Mouse (Mus musculus): Measurements from ENCODE around the gene Tmem223. TPM values are rescaled to one million over a fixed set of nuclear protein-coding genes. Genes with fewer than 3 reads are reported as not detected.

The Tmem223 gene
- total and polyA plus RNA-seq, 3 experiments, result 7.5 to 23.2 TPM; not detected in 1

GRCm38 (mm10) chr19:8798264-8798946 lies 27.6 kb downstream of the Tmem223 start, which contains the start of gene Polr2g (continued):
- TF ChIP-seq USF2 (IDR thresholded peaks at IDR 0.05; ENCODE audit: borderline replicate concordance in 1 of 2, insufficient read depth in 1 of 2, low read depth in 1 of 2, low read length in 2 of 2) (no peak), CHD1 (IDR thresholded peaks at IDR 0.05; ENCODE audit: low read depth, low read length) (no peak), E2F4 (IDR thresholded peaks at IDR 0.05; ENCODE audit: borderline replicate concordance, low read depth, low read length) (no peak), MAFK (IDR thresholded peaks at IDR 0.05; ENCODE audit: borderline replicate concordance, low read depth, low read length) (no peak), MAX (IDR thresholded peaks at IDR 0.05; ENCODE audit: low read length) (peak; percentile 80), ZNF384 (IDR thresholded peaks at IDR 0.05; ENCODE audit: low read depth, low read length) (no peak), BHLHE40 (IDR thresholded peaks at IDR 0.05; ENCODE audit: borderline replicate concordance, low read depth, low read length) (peak; percentile 87), KAT2A (conservative IDR thresholded peaks at IDR 0.05; ENCODE audit: low read depth, low read length) (no peak; the same call in 1 of the 2 replicates), SMC3 (IDR thresholded peaks at IDR 0.05; ENCODE audit: low read depth, low read length) (no peak), MAZ (IDR thresholded peaks at IDR 0.05; ENCODE audit: low read depth, low read length) (no peak), TCF12 (IDR thresholded peaks at IDR 0.05; ENCODE audit: low read depth, low read length) (peak; percentile 75), ZC3H11A (IDR thresholded peaks at IDR 0.05; ENCODE audit: low read depth, low read length) (no peak), MYC (IDR thresholded peaks at IDR 0.05; ENCODE audit: low read depth, low read length) (peak; percentile 85; the same call in 1 of the 2 replicates), UBTF (IDR thresholded peaks at IDR 0.05; ENCODE audit: borderline replicate concordance, insufficient read depth, low read depth, low read length) (no peak), POLR2AphosphoS5 (IDR thresholded peaks at IDR 0.05; ENCODE audit: borderline replicate concordance, low read depth, low read length) (no peak), ELF1 (IDR thresholded peaks at IDR 0.05; ENCODE audit: low read depth, low read length) (peak; percentile 83)

DNA sequence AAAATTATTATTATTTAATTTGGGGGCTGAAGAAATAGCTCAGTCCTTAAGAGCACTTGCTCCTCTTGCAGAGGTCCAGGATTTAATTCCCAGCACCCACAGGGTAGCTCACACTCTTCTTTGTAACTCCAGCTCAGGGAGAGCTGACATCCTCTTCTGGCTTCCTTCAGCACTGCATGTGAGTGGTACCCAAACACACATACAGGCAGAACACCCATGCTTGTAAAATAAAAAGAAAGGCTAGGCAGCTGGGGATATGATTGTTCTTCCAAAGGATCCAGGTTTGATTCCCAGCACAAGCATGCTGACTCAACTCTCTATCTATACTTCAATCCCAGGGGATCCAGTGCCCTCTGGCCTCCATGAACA lies 28.1 kb downstream of the Tmem223 start:
- Histone ChIP-seq H3K9ac (ENCODE audit: control insufficient read depth, low read depth, low read length, poor library complexity, severe bottlenecking) (peak overlapping the region; percentile 65), H3K4me1 (ENCODE audit: control insufficient read depth in 1 of 2, insufficient read depth in 2 of 2, low read length in 2 of 2) (peaks cover 4 to 23% of the 10 kb centered on the region in 2 experiments)

More for the DNA sequence above, 28.1 kb downstream of the Tmem223 start:
- peak overlapping the region; percentile 69 to 95 for H3K4me3 ChIP-seq (ENCODE audit: control insufficient read depth in 1 of 2, insufficient read depth in 1 of 2, low read depth in 2 of 2, low read length in 2 of 2)
- H3K36me3 ChIP-seq (ENCODE audit: control insufficient read depth in 1 of 2, insufficient read depth in 2 of 2, low read length in 2 of 2), result peaks cover 3 to 18% of the 10 kb centered on the region in 2 experiments
- TF ChIP-seq POLR2AphosphoS5 (IDR thresholded peaks at IDR 0.05; ENCODE audit: borderline replicate concordance, low read depth, low read length) (no peak), SIN3A (IDR thresholded peaks at IDR 0.05; ENCODE audit: low read length) (no peak), MAX (IDR thresholded peaks at IDR 0.05; ENCODE audit: low read length) (no peak), USF1 (IDR thresholded peaks at IDR 0.05; ENCODE audit: low read depth, low read length) (no peak), KAT2A (conservative IDR thresholded peaks at IDR 0.05; ENCODE audit: low read depth, low read length) (no peak)
- H3K9me3 ChIP-seq (replicated peaks; ENCODE audit: insufficient read depth, low read length), result no peaks in the 10 kb centered on the region
- DNase-seq (ENCODE audit: low read depth, low spot score), result peak; percentile 57
- H3K79me2 ChIP-seq (ENCODE audit: control insufficient read depth, insufficient read depth, low read length, poor library complexity), result peaks cover 22% of the 10 kb centered on the region
- H3K27me3 ChIP-seq (ENCODE audit: control insufficient read depth in 1 of 2, insufficient read depth in 2 of 2, low read length in 2 of 2), result no peaks in the 10 kb centered on the region
- no peak overlapping the region for H3K27ac ChIP-seq (ENCODE audit: control insufficient read depth, low read depth, low read length)

All from MEL (cell line).